Mouse (Mus musculus) gastrocnemius, postnatal 14 days (tissue): Measurements from ENCODE around the gene Ube2s. TPM values are rescaled to one million over a fixed set of nuclear protein-coding genes. Genes with fewer than 3 reads are reported as not detected.
"Not testable (repeated sequence)": the region's sequence is repeated elsewhere in the genome, so short reads cannot be mapped to it uniquely, and the experiment has no call there.

Source experiments
- DNase-seq: peaks from one replicate; pipeline ENCODE4 v3.0.0; 2021; ENCODE audit warnings: mixed read lengths
- intact Hi-C: fragments of 180-260 bp; cut with DNase I; formaldehyde crosslinking; loops from one replicate; pipeline ENCODE4 v1.15.1; 2025; ENCODE audit warnings: low total_unique reads
- total RNA-seq, 2 experiments: library from RNA; stranded (reverse); gene quantifications; 2 replicates each; pipeline ENCODE4 v1.2.3; 2021

Gene Ube2s
- total RNA-seq, 2 experiments from 2014 or later: 79.5 to 80.4 TPM

DNA sequence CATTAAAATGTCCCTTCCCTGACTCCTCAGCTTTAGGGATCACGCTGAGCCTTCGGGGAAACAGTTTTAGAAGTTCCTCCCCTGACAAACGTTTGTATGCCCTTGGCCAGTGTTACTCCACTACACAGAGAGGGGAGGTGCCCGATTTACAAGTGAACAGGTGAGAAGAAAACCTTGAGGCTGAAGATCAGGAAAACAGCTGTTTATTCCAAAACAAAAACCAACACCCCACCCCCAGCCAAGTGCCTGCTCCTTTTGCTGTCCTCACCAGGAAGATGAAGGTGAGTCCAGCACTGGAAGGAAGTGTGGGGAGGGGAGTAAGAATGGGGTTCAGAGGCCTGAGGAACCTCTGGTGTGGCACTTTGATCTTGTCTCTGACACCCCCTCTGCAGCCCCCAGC, 13.0 kb upstream of the Ube2s start:
- no peak for DNase-seq
- intact Hi-C loops: no loop called here

DNA sequence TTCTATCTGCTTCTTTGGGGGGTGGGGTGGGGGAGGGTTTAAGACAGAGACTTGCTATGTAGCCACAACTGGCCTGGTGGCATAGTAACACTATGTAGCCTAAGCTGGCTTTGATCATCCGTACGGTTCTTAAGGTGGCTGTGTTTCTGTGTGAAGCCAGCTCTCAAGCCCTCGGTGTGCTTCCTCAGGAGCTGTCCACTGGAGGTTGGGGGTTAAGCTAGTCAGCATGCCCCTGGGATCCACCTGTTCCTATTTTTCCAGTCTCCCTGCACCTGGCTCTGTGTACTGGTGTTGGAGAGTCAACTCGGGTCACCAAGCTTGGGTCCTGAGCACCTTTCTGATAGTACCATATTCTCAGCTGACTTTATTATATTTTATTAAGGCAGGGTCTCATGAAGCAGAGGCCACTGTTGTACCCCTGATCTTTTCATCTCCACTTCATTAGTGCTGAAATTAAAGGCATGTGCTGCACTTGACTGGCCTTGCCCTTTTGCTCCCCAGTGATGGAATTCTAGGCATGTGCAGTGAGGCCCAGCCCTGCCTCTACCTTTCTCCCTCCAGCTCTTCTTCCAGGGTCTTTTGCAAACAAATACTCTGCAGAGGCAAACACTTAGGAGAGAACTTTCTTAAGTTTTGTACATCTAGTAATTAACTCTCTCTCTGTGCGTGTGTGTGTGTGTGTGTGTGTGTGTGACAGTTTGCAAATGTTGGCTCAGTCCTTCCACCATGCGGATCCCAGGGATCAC, 9.9 kb upstream of the Ube2s start:
- intact Hi-C loops: no loop called here
- no peak for DNase-seq

DNA sequence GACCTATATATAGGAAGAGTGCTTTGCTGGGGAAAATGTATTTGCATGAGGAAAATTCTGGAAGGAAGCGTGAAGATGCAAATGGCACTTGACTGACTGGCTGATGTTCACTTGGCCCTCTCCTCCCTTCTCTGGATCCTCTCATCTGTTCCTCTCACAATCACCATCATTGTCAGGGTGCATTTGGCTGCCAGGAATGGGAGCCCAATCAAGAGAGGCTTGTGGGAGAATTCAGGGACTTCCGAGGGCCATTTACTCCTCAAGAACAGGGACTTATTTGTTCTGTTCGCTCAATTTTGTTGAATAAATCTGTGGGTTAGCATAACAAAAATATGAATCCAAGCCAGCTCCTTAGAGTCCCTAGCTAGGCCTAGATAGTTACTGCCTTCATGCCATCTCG, 9.3 kb upstream of the Ube2s start:
- intact Hi-C loops: no loop called here
- no peak for DNase-seq

DNA sequence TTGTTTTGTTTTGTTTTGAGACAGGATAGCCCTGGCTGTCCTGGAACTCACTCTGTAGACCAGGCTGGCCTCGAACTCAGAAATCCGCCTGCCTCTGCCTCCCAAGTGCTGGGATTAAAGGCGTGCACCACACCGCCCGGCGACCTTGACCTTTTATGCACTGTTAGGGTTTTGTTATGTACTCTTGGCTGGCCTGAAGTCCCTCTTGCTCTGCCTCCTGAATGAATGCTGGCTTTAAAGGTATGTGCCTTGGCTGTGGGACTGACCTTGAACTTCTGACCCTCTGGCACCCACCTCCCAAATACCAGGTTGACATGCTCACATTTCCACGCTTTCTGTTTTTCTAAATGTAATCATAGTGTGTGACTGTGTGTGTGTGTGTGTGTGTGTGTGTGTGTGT, 8.5 kb upstream of the Ube2s start:
- intact Hi-C loops, DNase-seq: not testable (repeated sequence)

DNA sequence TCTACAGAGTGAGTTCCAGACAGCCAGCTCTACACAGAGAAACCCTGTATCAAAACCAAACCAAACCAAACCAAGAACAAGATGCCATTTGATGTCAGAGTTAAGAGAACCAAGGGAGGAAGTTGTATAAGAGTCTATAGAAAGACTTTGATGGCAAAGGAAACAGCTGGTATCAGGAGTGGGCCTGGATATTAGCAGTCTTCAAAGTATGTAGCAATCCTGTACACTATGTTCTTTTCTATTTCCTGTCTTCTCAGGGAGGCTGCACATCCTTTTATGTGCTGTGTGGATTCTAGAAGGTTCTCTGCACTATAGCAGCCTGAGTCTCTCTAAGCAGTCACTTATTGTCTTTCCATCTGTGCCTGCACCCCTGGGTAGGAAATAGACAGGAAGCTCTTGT, 4.2 kb upstream of the Ube2s start:
- intact Hi-C loops: no loop called here
- DNase-seq: no peak

DNA sequence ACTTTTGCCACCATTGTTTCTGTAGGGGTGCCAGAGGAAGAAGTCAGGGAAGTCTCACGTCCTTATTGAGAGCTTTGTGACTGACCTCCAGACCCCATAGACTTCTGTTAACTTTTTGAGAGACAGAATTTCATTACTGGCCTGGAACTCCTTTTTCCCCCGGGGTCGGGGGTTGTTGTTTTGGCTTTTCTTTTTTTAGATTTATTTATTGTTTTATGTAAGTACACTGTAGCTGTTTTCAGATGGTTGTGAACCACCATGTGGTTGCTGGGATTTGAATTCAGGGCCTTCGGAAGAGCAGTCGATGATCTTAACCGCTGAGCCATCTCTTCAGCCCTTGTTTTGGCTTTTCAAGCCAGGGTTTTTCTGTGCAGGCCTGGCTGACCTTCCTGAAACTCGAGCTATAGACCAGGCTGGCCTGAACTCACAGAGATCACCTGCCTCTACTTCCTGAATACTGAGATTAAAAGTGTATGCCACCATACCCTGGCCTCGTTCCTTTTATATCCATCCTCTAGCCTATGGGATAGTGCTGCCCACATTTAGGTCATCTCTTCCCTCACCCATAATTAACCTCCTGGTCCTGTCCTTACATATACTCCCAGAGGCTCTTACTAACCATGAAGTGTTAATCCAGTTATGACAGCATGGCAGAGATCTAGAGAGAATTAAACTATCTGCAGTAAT, 858 bp upstream of the Ube2s start:
- intact Hi-C loops: no loop called here
- DNase-seq: no peak

DNA sequence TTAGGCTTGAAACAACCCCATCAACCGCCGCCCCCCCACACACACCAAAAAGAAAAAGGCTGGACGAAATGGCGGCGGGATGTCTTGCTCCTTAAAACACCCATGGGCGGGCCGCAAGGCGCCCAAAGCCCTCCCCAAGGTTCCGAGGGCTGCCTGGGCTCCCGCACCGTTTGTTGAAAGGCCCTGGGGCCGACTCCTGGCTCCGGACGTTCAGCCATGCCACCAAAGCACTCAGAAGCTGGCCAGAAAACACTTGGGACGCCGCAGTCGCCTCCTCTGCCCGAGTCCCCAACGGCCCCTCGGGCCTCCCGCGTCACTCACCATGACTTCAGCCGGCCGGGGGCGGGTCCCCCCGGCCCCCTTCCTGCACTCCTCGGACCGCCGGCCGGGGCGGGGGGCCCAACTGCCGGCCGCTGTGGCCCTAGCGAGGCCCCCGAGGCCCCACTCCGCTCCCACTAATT, 518 bp downstream of the Ube2s start:
- intact Hi-C loops: no loop called here
- DNase-seq: peak; percentile 40

DNA sequence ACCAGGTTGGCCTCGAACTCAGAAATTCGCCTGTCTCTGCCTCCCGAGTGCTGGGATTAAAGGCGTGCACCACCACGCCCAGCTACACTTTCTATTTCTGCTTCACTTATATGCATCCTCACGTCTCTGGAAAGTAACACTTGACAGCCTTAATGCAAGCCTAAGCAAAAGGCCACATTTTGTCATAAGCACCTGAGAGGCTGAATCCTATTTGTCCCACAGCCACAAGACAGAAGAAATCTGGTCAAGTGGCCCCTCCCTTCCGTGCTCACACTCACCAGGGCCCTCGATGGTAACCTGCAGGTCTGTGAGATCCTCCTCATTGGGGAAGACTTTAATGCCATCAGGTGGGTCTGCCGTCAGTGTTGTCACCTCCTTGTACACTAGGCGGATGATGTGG, 1.3 kb downstream of the Ube2s start:
- intact Hi-C loops, DNase-seq: not testable (repeated sequence)

DNA sequence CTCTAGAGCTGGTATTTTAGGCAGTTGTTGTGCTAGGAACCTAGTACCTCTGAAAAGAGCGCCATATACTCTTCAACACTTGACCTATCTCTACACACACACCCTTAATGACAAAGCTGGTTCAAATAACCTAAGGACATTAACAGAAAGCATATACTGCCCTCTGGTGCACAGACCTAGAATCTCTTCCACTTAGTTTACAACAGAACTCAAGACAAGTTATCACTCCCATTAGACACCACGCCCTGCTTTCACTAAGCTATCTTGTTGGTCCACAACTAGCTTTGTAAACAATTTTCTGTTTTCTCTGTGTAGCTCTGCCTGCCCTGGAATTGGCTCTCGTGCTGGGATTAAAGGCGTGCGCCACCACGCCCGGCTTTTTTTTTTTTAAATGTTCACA, 5.7 kb downstream of the Ube2s start:
- intact Hi-C loops: loop anchor here (10.0 kb wide), 2 partner anchors 182 to 252 kb away; no protein-coding TSS in a partner anchor

DNA sequence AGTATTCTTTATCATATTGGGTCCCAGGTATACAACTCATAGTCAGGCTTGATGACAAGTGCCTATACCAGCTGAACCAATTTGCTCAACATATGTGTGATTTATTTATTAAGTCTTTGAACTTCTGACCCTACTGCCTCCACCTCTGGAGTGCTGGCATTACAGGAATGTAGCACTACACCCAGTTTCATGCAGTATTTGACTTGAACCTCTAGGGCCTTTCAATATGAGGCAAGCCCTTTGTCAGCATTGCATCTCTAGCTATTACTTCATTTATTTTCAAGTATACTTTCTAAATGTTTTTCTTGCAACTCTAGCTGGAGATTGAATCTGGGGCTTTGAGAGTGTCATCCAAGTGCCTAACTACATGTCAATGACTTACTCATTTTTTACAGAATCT, 10.1 kb downstream of the Ube2s start:
- DNase-seq: no peak
- intact Hi-C loops: loop anchor here (10.0 kb wide), 2 partner anchors 177 to 247 kb away; no protein-coding TSS in a partner anchor

More for the DNA sequence above, 5.7 kb downstream of the Ube2s start:
- no peak for DNase-seq

DNA sequence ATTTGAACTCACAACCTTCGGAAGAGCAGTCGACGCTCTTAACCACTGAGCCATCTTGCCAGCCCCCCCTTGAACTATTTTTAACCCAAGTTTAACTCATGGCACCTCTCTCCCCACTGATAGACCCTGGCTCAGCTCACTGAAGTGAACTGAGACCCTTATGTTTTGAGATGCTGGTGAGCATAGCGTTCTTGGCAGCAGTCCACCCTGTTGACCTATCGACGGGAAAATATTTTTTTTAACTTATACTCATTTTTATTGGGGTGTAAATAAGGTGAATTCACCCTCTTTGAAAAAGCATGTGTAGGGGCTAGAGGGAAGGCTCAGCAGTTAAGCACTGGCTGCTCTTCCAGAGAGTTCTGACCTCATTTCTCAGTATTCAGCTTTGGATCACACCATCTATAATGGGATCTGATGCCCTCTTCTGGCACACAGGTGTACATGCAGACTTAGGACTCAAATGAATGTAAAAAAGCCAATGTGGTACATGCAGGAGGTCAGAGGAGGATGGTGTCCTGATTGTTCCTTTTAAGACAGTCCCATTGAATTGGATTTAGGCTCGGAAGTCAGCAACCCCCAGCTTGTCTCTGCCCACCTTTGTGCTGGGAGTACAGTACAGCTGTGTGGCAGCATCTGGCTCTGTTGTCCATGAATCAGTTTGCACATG, 16.5 kb downstream of the Ube2s start:
- intact Hi-C loops: no loop called here
- no peak for DNase-seq

DNA sequence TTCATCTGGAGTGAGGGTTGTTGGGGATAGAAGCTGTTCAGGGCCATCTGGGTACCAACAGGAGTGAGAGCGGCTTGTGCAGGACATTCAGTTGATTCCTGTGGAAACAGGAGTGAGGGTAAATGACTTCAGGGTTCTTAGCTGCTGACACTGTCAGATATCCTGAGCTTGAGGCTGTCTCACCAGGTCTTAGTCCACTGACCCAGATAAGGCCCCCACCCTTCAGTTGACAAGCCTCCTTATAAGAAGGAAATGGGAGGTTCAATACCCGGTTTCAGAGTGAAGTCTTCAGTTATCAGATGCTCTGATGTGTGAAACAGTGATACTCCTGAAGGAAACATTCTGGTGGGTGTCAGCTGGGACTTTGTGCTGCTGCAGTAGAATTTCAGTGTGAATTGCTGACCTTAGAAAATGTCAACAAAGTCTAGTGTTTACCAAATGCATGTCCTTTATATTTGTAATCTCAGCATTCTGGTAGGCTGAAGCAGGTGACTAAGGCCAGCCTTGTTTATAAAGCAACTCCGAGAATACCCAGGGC, 17.7 kb downstream of the Ube2s start:
- intact Hi-C loops: no loop called here
- DNase-seq: no peak

DNA sequence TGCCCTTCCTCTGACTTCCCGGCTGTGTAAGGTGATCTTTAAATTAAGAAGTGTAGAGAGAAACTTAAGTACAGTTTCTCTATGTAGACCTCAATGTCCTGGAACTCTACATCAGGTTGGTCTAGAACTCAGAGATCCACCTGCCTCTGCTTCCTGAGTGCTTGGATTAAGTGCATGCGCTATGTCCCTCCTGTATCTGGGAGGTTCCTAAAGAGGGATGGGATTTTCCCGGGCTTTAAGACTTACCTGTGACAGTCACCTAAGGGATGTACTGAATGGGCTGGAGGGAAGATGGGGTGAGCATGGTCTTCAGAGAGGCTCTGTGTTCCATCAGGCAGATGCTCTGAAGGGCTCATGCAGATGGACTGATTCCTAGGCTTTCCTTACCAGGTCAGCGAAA, 18.7 kb downstream of the Ube2s start:
- DNase-seq: no peak
- intact Hi-C loops: no loop called here

DNA sequence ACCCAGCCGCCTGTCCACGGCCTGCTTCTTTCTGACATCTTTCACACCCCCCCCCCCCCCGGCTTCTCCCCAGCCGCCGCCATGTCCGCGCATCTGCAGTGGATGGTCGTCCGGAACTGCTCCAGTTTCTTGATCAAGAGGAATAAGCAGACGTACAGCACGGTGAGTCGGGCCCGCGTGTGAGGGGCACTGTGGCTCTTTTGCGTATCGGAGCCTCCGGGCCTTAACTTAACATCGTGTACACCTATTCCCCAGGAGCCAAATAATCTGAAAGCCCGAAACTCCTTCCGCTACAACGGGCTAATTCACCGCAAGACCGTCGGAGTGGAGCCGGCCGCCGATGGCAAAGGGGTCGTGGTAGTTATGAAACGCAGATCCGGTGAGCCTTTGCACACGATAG, 19.1 kb downstream of the Ube2s start:
- intact Hi-C loops, DNase-seq: not testable (repeated sequence)

DNA sequence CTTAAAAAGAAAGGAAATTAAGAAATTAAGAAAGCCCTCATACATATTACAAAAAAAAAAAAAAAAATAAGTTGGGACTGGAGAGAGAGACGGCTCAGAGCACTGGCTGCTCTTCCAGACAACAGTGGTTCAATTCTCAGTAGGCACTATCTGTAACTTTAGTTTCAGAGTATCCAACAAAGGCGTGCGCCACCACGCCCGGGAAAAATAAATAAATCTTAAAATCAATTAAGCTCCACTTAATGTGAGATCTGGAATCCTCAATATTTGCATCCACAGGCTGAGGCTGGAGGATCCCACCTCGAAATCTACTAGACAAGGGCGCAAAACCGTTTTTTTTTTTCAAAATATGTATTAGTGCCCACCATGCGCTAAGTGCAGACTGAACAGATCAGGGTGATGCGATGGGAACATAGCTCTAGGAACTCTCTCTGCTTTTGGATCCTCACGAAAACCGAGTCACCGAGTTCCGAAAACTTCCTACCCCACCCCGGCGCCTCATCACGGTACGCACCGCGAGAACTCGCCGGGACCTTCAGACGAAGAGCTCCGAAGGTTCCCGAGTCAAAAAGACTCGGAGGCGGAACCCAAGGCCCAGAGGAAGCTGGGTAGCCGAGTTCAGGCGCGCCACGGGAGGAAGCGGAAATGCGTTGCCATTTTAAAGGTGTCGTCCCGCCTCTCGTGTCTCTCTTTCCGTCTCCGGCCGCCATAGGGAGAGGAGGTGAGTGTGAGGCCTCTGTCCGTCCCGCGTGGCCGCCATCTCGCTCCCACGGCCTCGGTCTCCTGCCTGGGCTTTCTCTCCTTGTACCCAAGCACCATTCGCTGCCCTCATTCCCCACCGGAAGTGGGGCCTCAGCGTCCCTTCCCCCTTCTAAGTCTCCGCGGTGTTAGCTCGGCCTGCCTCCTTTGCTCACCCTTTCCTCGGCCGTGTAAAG, 19.8 kb downstream of the Ube2s start, which contains the start of gene Rpl28:
TSS of gene Rpl28 (plus strand) at position 597 of the 935 bp plus-strand sequence.
- intact Hi-C loops: no loop called here
- peak; percentile 95 for DNase-seq

DNA sequence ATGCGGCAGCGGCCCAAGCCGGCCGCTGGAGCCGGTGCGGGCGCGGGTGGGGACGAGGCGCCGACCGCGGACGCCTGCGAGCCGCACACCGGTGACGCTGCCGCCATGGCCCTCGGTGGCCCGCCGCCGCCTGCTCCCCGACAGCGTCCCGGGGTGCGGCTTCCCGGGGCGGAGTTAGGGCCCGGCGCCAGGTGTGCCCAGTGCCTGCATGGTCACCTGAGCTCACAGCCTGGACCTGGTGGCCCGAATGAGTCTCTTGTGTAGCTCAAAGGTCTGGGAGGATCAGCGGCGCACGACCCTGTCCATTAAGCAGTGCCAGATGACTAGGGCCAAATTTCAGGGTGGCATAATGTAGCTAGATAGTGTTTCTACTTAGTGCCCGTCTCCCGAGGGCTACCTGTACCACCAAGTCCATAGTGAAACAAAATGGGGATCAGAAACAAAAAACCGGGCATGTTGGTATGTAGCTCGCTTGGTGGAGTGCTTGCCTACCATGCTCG, 22.9 kb downstream of the Ube2s start, which contains the start of gene Tmem238:
TSS of gene Tmem238 (minus strand) at position 221 of the 500 bp plus-strand sequence.
- peak; percentile 74 for DNase-seq
- intact Hi-C loops: loop anchor here (5.0 kb wide), 1 partner anchor 87 kb away; no protein-coding TSS in a partner anchor

DNA sequence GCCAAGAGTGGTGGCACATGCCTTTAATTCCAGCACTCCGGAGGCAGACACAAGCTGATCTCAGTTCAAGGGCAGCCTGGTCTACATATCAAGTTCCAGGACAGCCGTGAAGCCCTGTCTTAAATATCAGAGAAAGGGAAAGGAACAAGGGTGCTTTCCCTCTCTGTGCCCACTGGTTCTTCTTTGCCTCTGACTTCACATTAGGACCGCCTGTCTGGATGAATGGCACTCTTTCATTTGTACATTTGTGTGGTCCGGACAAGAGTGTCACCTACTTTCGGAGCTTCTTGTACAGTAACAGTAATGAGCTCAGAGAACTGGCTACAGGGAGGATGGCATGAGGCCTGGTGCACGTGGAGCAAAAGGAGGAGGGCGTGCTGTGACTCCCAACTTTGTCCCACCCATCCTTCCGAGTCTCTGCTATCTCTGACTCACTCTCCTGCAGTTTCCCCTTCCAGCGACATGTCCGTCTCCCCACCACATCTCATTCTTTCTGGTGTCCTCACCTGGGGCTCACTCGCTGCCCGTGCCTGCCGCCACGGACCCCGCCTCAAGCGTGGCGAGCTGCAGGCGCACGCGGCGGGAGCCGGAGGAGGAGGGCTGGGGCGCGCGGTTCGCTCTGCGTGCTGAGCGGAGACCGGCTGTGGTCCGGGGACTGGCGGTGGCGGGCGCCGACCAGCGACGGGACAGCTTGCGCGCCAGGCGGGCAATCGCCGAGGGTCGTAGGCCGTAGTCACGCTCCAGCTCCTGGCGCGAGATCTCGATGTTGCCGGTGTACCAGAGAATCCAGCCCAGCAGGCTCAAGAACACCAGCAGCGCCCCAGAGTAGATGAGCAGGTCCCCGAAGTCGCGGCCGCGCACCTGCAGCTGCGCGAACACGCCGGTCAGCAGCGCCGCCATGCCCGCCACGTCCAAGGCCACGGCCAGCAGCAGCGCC, 23.6 kb downstream of the Ube2s start:
- intact Hi-C loops: loop anchor here (5.0 kb wide), 1 partner anchor 86 kb away; no protein-coding TSS in a partner anchor
- peak; percentile 64 for DNase-seq
